Mouse (Mus musculus): ENCODE measurements at regions not wholly inside any gene's neighbourhood (a gene's known extent, or its start where the extent isn't known, plus 50 kb on each side); places are given as distances from the start of the nearest gene placed in this dataset.

GRCm38 (mm10) chr2:116951481-116951880 lies 73.0 kb downstream of the Tmco5 start:
- no peak for TF ChIP-seq CTCF (IDR thresholded peaks at IDR 0.05; ENCODE audit: borderline replicate concordance, insufficient read depth, low read length)
- TF ChIP-seq POLR2A (IDR thresholded peaks at IDR 0.05; ENCODE audit: low read depth, low read length), result no peak

Measured in embryonic fibroblast, embryonic 13.5 days (primary cell).